Mouse (Mus musculus) hindbrain, embryonic 14.5 days (tissue): ENCODE data around the gene Cdkn2aip. TPM values are rescaled to one million over a fixed set of nuclear protein-coding genes. Genes with fewer than 3 reads are reported as not detected.

ENCODE experiments used
- ATAC-seq: fragments of 200-750 bp; cut with Nextera tagmentation; 2 replicates; pipeline ENCODE4 v1.8.0; 2017; ENCODE audit warnings: moderate number of reproducible peaks, mild to moderate bottlenecking, moderate TSS enrichment, moderate library complexity; ENCODE audit not compliant: low FRiP score
- DNase-seq: peaks from one replicate; pipeline ENCODE4 v3.0.0-alpha.2; 2015; ENCODE audit warnings: low spot score
- H3K27ac ChIP-seq: fragments of 300-500 bp; sonication (generic); 2 replicates; pipeline ENCODE4 v1.5.1; 2014; ENCODE audit warnings: mild to moderate bottlenecking, moderate library complexity
- H3K27me3 ChIP-seq: fragments of 300-500 bp; sonication (generic); 2 replicates; pipeline ENCODE4 v1.6.1; 2014; ENCODE audit warnings: mild to moderate bottlenecking, low read length, mixed read lengths; ENCODE audit not compliant: control insufficient read depth, insufficient read depth
- H3K36me3 ChIP-seq: fragments of 300-500 bp; sonication (generic); replicated peaks from 2 replicates; pipeline ENCODE4 v1.6.1; 2014; ENCODE audit not compliant: control insufficient read depth, insufficient read depth
- H3K4me1 ChIP-seq: fragments of 300-500 bp; sonication (generic); replicated peaks from 2 replicates; pipeline ENCODE4 v1.6.1; 2014; ENCODE audit warnings: antibody characterized with exemption, low read length, mixed read lengths; ENCODE audit not compliant: control insufficient read depth, insufficient read depth
- H3K4me2 ChIP-seq: fragments of 300-500 bp; sonication (generic); replicated peaks from 2 replicates; pipeline ENCODE4 v1.6.1; 2014; ENCODE audit warnings: mild to moderate bottlenecking, moderate library complexity
- H3K4me3 ChIP-seq: fragments of 300-500 bp; sonication (generic); replicated peaks from 2 replicates; pipeline ENCODE4 v1.5.1; 2014; ENCODE audit warnings: mild to moderate bottlenecking, low read length
- H3K9ac ChIP-seq: fragments of 300-500 bp; sonication (generic); 2 replicates; pipeline ENCODE4 v1.6.1; 2014
- H3K9me3 ChIP-seq: fragments of 300-500 bp; sonication (generic); 2 replicates; pipeline ENCODE4 v1.6.1; 2016; ENCODE audit warnings: low read length; ENCODE audit not compliant: control insufficient read depth
- WGBS: fragments of 180-500 bp; shearing (Covaris S2); extraction: QIAGEN DNeasy Blood & Tissue Kit; methylation state at CpG from one replicate; pipeline ENCODE4 v1.1.7; 2014; 5-methylcytosine and 5-hydroxymethylcytosine counted together
- polyA plus RNA-seq: library from polyadenylated mRNA; unstranded; fragments of >200 nt; fragmentation: Nextera tagmentation; extraction: Ambion mirVana; gene quantifications from 2 replicates; pipeline ENCODE4 v1.2.1, GENCODE M21; 2014

Cdkn2aip gene
- polyA plus RNA-seq, 1 experiment from 2014 or later, result 34.6 TPM

DNA sequence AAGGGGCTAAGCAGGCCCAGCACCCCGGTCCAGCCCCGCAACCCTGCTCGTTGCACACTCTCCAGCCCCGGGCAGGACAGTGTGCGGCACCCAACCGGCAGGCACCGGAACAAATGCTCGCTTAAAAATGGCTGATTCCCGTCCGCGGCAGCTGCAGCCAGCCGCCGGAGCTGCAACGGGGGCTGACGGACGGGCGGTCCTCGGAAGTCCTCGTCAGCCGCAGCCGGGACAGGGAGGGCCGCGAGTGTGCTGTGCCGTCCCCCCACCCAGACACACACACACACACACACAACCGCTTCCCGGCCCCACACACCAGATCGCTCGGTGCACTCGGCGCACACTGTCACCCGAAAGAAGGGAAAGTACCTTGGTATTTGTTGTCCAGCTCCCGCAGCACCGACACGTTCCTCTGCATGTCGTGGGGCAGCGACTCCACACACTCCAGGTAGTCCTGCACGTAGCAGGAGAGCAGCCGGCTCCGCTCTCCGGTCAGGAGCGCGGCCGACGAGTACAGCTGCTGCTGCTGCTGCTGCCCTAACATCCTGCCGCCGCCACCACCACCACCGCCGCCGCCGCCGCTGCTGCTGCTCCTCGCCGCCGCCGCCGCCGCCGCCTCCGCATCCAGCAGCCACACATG, 39.5 kb downstream of the Cdkn2aip start:
- peak; percentile 29 for DNase-seq
- Histone ChIP-seq H3K4me3 (peak overlapping the region; percentile 89), H3K27me3 (no peaks in the 10 kb centered on the region), H3K9ac (peak overlapping the region; percentile 82), H3K4me1 (no peaks in the 10 kb centered on the region), H3K36me3 (no peaks in the 10 kb centered on the region), H3K4me2 (peak overlapping the region; percentile 65), H3K9me3 (no peaks in the 10 kb centered on the region), H3K27ac (peak overlapping the region; percentile 94)
- WGBS, result 1% methylated on average over 34 of the region's 59 CpGs
- peak; percentile 35 for ATAC-seq

DNA sequence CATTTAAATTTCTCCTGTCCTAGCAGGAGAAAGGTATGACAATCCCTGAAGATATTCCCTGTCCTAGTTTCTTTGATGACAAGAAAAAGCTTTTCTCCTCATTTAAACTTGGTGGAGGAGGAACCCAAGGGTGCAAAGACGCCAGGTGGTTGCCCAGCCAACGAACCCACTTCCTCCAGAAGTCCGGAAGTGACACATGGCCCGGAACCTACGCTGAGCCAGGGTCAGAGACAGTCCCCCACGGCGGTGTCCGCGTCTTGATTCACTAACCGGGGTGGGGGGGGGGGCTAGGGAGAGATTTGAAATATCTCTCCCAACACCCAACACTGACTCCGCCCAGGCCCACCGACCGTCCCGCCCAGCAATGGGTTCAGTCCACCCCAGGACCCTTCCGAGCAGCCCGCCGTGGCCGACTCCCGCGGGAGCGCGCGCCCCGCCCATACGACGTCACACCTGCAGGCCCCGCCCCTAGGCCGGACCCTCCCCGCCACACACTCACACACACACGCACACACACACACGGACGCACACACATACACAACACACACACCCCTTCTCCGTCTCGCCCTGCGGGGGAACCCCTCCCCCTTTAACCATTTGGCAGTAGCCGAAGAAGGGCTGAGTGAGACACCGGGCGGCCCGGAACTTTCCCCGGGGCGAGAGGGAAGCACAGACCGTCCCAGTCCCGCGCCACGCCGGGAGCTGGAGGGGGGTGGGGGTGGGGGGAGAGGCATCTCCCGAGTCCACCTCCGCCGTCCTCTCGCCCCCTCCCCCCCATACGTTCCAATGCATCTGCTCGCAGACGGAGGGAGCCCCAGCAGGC, 40.2 kb downstream of the Cdkn2aip start:
- Histone ChIP-seq H3K9ac (peak overlapping the region; percentile 82), H3K4me3 (peak overlapping the region; percentile 89), H3K9me3 (no peaks in the 10 kb centered on the region), H3K4me2 (peak overlapping the region; percentile 65), H3K36me3 (0 out of 2 replicates have a peak, but pooled peaks cover 4% of the 10 kb centered on the region), H3K27me3 (no peaks in the 10 kb centered on the region), H3K4me1 (no peaks in the 10 kb centered on the region), H3K27ac (peak overlapping the region; percentile 94)
- WGBS, result under 1% methylated on average over 50 of the region's 53 CpGs
- DNase-seq, result peak; percentile 82
- peak; percentile 71 for ATAC-seq

DNA sequence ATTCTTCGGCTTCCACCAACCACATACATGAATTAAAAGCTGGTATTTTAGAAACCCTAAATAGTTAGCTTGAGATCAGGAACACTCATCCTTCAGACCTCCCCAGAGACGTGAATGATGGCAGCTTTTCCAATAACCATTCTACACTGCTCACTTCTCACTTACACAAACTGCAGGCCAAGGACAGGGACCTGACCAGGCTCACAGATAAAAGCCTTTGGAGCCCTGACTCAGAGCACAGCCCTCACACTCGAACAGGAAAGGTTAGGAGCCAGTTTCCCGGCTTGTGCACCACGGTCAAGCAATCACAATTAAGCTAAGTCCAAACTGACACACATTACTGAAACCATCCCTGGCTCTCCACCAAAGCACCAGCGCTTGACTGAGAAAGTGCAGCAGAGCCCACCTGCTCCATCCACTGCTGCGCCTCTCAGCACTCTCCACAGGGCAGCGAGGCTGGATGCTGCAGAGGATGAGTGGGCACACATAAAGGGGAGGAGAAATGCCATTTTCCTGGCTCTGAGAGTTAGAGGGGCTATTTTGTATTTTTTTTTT, 49.4 kb downstream of the Cdkn2aip start:
- Histone ChIP-seq H3K4me3 (no peak overlapping the region), H3K9me3 (no peaks in the 10 kb centered on the region), H3K36me3 (peaks cover 14% of the 10 kb centered on the region), H3K27ac (no peak overlapping the region), H3K4me1 (no peaks in the 10 kb centered on the region), H3K27me3 (no peaks in the 10 kb centered on the region), H3K9ac (no peak overlapping the region), H3K4me2 (no peak overlapping the region)
- ATAC-seq (no peak), DNase-seq (no peak)
- WGBS, result 87% methylated on average over 8 of the region's 8 CpGs

DNA sequence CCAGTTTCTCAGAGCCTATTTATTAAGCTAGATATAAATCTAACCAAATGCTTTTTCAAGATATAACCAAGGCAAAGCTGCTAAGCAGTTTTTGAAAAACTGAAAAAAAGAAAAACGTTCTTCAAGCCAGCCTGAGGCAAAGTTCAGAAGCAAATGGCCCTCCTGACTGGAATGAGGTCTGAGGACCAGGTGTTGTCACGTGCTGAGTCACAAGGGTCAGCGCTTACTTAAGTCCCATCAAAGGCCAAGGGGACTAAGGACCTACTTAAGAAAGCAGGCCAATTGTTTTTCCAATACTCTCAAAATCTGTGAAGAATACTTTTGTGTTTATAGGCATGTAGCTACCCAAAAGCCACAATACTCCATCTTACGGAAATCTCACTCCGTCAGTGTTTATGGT, 50.5 kb downstream of the Cdkn2aip start:
- H3K4me3 ChIP-seq, result no peak overlapping the region
- no peak for ATAC-seq
- no peak overlapping the region for H3K9ac ChIP-seq
- H3K27me3 ChIP-seq, result no peaks in the 10 kb centered on the region
- H3K9me3 ChIP-seq, result no peaks in the 10 kb centered on the region
- H3K4me1 ChIP-seq, result no peaks in the 10 kb centered on the region
- H3K36me3 ChIP-seq, result peaks cover 7% of the 10 kb centered on the region
- WGBS, result 90% methylated on average over 5 of the region's 5 CpGs
- no peak for DNase-seq
- no peak overlapping the region for H3K27ac ChIP-seq
- no peak overlapping the region for H3K4me2 ChIP-seq

DNA sequence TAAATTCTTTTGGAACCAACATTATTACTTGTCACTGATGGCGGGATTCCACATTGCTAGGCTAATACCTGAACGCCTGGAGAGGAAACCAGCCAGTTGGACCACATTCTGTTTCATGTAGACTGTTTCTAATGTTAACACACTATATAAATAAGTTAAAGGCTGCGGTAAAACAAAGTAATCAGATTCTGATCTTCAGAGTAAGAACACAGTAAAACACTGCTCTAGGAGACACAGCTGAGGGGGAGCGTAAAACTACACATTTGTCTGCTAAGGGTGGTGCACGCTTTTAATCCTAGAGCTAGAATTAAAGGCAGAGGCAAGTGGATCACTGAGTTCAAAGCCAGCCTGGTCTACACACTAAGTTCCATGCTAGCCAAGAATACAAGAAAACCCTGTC, 51.0 kb downstream of the Cdkn2aip start:
- H3K27ac ChIP-seq, result no peak overlapping the region
- H3K9ac ChIP-seq, result no peak overlapping the region
- no peak for DNase-seq
- no peak for ATAC-seq
- 0 out of 2 replicates have a peak, but pooled peaks cover 2% of the 10 kb centered on the region for H3K36me3 ChIP-seq
- no peak overlapping the region for H3K4me3 ChIP-seq
- H3K9me3 ChIP-seq, result no peaks in the 10 kb centered on the region
- no peaks in the 10 kb centered on the region for H3K27me3 ChIP-seq
- H3K4me2 ChIP-seq, result no peak overlapping the region
- H3K4me1 ChIP-seq, result no peaks in the 10 kb centered on the region
- 99% methylated on average over 5 of the region's 5 CpGs for WGBS

- Histone ChIP-seq H3K4me3 (no peak overlapping the region), H3K9ac (no peak overlapping the region), H3K27ac (no peak overlapping the region), H3K27me3 (no peaks in the 10 kb centered on the region), H3K4me1 (no peaks in the 10 kb centered on the region), H3K4me2 (no peak overlapping the region), H3K36me3 (no peaks in the 10 kb centered on the region), H3K9me3 (no peaks in the 10 kb centered on the region)
- DNase-seq (no peak), ATAC-seq (no peak)
- 89% methylated on average over 7 of the region's 7 CpGs for WGBS
These were observed 53.3 kb downstream of the Cdkn2aip start for GRCm38 (mm10) chr8:47660394-47660793.

DNA sequence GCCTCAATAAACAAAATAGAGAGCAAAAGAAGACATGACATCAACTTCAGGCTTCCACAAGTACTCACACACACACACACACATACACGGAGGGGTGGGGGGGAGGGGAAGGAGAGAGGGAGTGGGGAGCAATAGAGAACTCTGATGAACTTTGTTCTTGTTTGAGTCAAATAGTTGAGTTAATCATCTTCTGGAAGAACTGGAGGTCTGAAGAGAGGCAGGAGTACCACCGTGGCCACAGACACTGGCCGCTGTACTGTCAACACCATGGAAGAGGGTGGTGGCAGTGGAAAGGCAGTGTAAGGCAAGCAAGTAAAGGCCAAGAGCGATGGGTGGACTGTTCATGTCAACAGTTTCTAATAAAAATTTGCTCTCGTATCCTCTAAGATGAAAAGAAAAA, 54.3 kb downstream of the Cdkn2aip start:
- Histone ChIP-seq H3K4me1 (no peaks in the 10 kb centered on the region), H3K27me3 (no peaks in the 10 kb centered on the region), H3K9ac (no peak overlapping the region), H3K4me2 (no peak overlapping the region), H3K36me3 (no peaks in the 10 kb centered on the region), H3K9me3 (no peaks in the 10 kb centered on the region), H3K4me3 (no peak overlapping the region), H3K27ac (no peak overlapping the region)
- DNase-seq (no peak), ATAC-seq (no peak)
- WGBS, result 93% methylated on average over 5 of the region's 5 CpGs

Other genes starting within 250 kb of the Cdkn2aip start
- 40.1 and 49.3 TPM in 2 replicates for gene Trappc11, start 180.5 kb downstream of the Cdkn2aip start, polyA plus RNA-seq
- 38.0 and 38.5 TPM in 2 replicates for gene Rwdd4a, start 180.3 kb downstream of the Cdkn2aip start, polyA plus RNA-seq
- 8.0 and 8.3 TPM in 2 replicates for gene Ing2, start 38.4 kb downstream of the Cdkn2aip start, polyA plus RNA-seq
- not detected in 2 replicates for gene Cldn24, start 108.2 kb upstream of the Cdkn2aip start, polyA plus RNA-seq
- not detected in 2 replicates for gene Cldn22, start 110.5 kb upstream of the Cdkn2aip start, polyA plus RNA-seq